Mouse (Mus musculus): ENCODE measurements around the gene Fam149b.
A peak's percentile ranks its signal among the peaks of the same experiment; 100 is the strongest.

Gene Fam149b

GRCm38 (mm10) chr14:20392326-20392725 is 44.4 kb downstream of the Fam149b start:
- no peak for DNase-seq

- peak; percentile 97 for DNase-seq
Measured at GRCm38 (mm10) chr14:20393205-20393913, 45.4 kb downstream of the Fam149b start, which contains the start of gene Mrps16. Gene Mrps16 (minus strand): TSS chr14:20393634.

DNA sequence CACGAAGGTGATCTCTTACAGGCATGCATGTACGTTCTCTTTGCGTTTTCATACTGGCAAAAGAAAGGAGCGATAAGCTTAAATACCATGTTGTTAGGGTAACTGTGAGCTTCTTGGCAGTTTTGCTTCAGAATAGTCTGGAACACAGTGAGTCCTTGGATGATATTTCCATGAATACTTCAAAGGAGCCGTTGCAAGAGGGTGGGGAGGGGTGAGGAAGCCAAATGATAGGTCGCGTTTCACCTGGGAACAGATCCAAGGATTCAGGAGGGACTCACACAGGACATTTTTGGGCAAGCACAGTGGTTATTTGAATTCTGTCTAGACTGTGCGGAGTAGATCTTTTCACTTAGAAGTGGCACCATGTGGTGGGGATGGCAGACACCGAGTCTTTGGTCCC is 49.3 kb downstream of the Fam149b start:
- no peak for DNase-seq

GRCm38 (mm10) chr14:20398864-20399263 is 50.9 kb downstream of the Fam149b start:
- peak; percentile 37 for DNase-seq

DNA sequence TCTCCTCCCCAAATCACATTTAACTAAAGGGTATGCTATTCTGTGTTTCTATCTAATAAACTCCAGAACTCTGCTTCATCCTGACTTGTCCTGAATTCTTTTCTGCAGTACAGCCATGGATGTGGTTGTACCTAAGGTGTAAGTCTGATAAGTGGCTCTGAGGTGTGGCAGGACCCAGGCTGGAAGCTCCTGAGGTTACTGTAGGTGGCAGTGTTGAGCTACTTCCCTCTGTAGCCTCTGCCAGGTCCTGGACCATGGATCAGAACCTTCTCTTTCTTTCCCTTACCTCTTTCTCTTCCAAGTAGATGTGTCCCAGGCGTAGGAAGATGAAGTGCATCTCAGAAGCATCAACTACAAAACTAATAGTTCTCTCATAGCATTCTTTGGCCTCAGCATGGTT is 52.1 kb downstream of the Fam149b start:
- peak; percentile 46 for DNase-seq

GRCm38 (mm10) chr14:20422257-20422656 is 74.3 kb downstream of the Fam149b start:
- no peak for DNase-seq

- DNase-seq = no peak
Measured at GRCm38 (mm10) chr14:20423046-20423445, 75.1 kb downstream of the Fam149b start.

- DNase-seq = no peak
Measured at GRCm38 (mm10) chr14:20428593-20428992, 80.6 kb downstream of the Fam149b start.

GRCm38 (mm10) chr14:20429833-20430232 is 81.9 kb downstream of the Fam149b start:
- no peak for DNase-seq

GRCm38 (mm10) chr14:20431726-20432125 is 83.8 kb downstream of the Fam149b start:
- DNase-seq = no peak

DNA sequence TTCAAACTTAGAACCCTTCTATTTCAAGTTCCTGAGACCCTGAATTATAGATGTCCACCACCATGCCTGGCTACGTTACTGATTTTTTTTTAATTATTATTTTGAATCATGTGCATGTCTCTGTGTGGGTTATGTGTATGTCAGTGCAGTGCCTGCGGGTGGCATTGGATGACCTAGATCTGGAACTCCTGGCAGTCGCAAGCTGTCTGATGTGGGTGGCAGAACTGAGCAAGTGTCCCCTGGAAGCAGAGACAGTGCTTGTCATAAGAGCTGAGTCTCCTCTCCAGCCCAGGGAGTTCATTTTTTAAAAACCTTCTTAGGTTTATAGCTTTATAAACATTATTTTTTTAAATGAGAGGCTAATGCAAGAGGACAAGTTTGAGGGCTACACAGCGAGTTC is 84.5 kb downstream of the Fam149b start:
- DNase-seq = no peak

Measured in liver (tissue).